Mouse (Mus musculus) embryonic facial prominence, embryonic 14.5 days (tissue): ENCODE data around the gene Sh3d19. TPM values are rescaled to one million over a fixed set of nuclear protein-coding genes. Genes with fewer than 3 reads are reported as not detected.
"Not testable (repeated sequence)": the region's sequence is repeated elsewhere in the genome, so short reads cannot be mapped to it uniquely, and the experiment has no call there.

Source experiments
- ATAC-seq: fragments of 200-750 bp; cut with Nextera tagmentation; 2 replicates; pipeline ENCODE4 v1.8.0; 2017; ENCODE audit warnings: low read depth, moderate number of reproducible peaks, moderate TSS enrichment
- DNase-seq: peaks from one replicate; pipeline ENCODE4 v3.0.0-alpha.2; 2015; ENCODE audit warnings: low spot score
- H3K27ac ChIP-seq: fragments of 300-500 bp; sonication (generic); replicated peaks from 2 replicates; pipeline ENCODE4 v1.5.1; 2014; ENCODE audit warnings: low read depth, mild to moderate bottlenecking, low read length, moderate library complexity
- H3K27me3 ChIP-seq: fragments of 300-500 bp; sonication (generic); replicated peaks from 2 replicates; pipeline ENCODE4 v1.6.1; 2014; ENCODE audit warnings: low read length; ENCODE audit not compliant: control insufficient read depth, insufficient read depth
- H3K36me3 ChIP-seq: fragments of 300-500 bp; sonication (generic); 2 replicates; pipeline ENCODE4 v1.6.1; 2014; ENCODE audit warnings: low read length, mixed read lengths; ENCODE audit not compliant: control insufficient read depth, insufficient read depth
- H3K4me1 ChIP-seq: fragments of 300-500 bp; sonication (generic); 2 replicates; pipeline ENCODE4 v1.6.1; 2014; ENCODE audit warnings: antibody characterized with exemption, low read length; ENCODE audit not compliant: control insufficient read depth, insufficient read depth
- H3K4me2 ChIP-seq: fragments of 300-500 bp; sonication (generic); 2 replicates; pipeline ENCODE4 v1.6.1; 2014; ENCODE audit warnings: low read depth, mild to moderate bottlenecking, low read length, moderate library complexity, mixed read lengths
- H3K4me3 ChIP-seq: fragments of 300-500 bp; sonication (generic); 2 replicates; pipeline ENCODE4 v1.5.1; 2014; ENCODE audit warnings: low read depth, mild to moderate bottlenecking, low read length
- H3K9ac ChIP-seq: fragments of 300-500 bp; sonication (generic); 2 replicates; pipeline ENCODE4 v1.6.1; 2014; ENCODE audit warnings: low read depth, mild to moderate bottlenecking, low read length, moderate library complexity, mixed read lengths
- H3K9me3 ChIP-seq: fragments of 300-500 bp; sonication (generic); 2 replicates; pipeline ENCODE4 v1.6.1; 2016; ENCODE audit warnings: low read length; ENCODE audit not compliant: control insufficient read depth
- WGBS: fragments of 180-500 bp; shearing (Covaris S2); extraction: QIAGEN DNeasy Blood & Tissue Kit; methylation state at CpG from one replicate; pipeline ENCODE4 v1.1.7; 2014; 5-methylcytosine and 5-hydroxymethylcytosine counted together
- polyA plus RNA-seq: library from polyadenylated mRNA; unstranded; fragments of >200 nt; fragmentation: Nextera tagmentation; extraction: Ambion mirVana; gene quantifications from 2 replicates; pipeline ENCODE4 v1.2.1, GENCODE M21; 2014

Sh3d19 gene
- polyA plus RNA-seq, 1 experiment from 2014 or later: 30.9 TPM

DNA sequence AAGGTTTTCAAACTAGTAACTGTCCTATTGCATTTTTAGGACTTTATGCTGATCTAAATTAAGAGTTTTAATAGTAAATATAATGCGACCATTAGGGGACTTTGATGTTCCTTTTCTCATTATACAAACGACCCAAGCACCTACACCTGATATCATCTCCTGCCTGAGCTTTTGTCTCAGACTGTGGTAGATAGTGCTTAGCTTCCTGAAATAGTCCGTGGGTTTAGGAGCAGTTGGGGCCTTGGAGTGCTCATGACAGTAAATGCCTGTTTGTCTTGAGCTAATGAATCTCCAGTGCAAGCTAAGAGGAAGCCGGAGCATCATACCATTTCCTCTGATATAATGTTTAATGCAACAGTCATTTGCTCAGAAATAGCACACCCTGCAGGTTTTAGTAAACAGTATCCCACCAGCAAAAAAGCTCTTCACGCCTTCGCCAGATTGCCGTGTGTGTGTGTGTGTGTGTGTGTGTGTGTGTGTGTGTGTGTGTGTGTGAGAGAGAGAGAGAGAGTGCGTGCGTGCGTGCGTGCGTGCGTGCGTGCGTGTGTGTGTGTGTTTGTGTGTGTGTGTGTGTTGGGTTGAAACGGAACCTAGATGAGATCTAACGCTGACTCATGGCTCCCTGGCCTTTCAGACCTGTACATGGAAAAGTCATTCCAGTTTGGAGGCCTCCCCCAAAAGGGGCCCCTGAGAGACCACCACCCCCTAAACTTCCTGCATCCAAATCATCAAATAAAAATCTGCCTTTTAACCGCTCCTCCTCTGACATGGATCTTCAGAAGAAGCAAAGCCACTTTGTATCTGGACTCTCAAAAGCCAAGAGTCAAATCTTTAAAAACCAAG lies 132.8 kb downstream of the Sh3d19 start:
- Histone ChIP-seq H3K9ac (no peak overlapping the region), H3K27ac (no peak overlapping the region), H3K27me3 (no peaks in the 10 kb centered on the region), H3K9me3 (no peaks in the 10 kb centered on the region), H3K4me2 (no peak overlapping the region), H3K36me3 (peaks cover 14% of the 10 kb centered on the region; the same call in 1 of the 2 replicates), H3K4me1 (no peaks in the 10 kb centered on the region), H3K4me3 (no peak overlapping the region)
- ATAC-seq (no peak), DNase-seq (no peak)
- 85% methylated on average over 18 of the region's 18 CpGs for WGBS

DNA sequence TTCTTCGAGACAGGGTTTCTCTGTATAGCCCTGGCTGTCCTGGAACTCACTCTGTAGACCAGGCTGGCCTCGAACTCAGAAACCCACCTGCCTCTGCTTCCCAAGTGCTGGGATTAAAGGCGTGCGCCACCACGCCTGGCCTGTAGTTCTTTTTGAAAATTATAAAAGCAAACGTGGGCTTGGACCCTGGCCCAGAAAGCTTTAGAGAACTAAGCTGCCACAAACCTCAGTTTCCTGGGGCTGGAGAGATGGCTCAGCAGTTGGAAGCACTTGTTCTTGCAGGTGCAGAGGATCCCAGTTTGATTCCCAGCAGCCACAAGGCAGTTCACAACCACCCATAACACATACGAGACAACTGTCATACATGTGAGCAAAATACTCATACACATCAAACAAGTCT lies 133.5 kb downstream of the Sh3d19 start:
- 0 out of 2 replicates have a peak, but pooled peaks cover 14% of the 10 kb centered on the region for H3K36me3 ChIP-seq
- DNase-seq, H3K4me3 ChIP-seq, H3K4me1 ChIP-seq, H3K27me3 ChIP-seq, ATAC-seq, H3K27ac ChIP-seq, H3K4me2 ChIP-seq, H3K9ac ChIP-seq, H3K9me3 ChIP-seq: not testable (repeated sequence)
- 85% methylated on average over 7 of the region's 7 CpGs for WGBS

DNA sequence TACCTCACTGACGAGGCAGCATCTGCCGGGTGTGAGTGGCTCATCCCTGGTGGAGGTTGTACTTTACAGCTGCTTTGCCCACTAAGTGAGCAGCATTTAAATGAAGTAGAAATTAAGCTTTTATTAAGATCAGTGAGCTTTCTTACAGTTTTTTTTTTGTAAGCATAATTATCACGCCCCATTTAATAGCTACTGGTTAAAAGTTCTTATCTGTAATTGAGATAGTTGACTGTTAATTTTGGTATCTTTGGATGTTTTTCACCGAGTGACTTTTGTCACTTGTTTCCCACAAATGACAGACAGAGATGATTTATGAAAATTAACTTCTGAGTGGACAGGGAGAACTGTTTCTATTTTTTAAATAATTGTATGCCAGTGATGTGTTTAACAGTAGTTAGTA lies 134.0 kb downstream of the Sh3d19 start:
- no peaks in the 10 kb centered on the region for H3K9me3 ChIP-seq
- 91% methylated on average over 4 of the region's 4 CpGs for WGBS
- no peak overlapping the region for H3K4me2 ChIP-seq
- H3K4me1 ChIP-seq: 0 out of 2 replicates have a peak, but pooled peaks cover 3% of the 10 kb centered on the region
- H3K27me3 ChIP-seq: no peaks in the 10 kb centered on the region
- H3K9ac ChIP-seq: no peak overlapping the region
- ATAC-seq (no peak), DNase-seq (no peak)
- H3K27ac ChIP-seq: no peak overlapping the region
- no peak overlapping the region for H3K4me3 ChIP-seq
- H3K36me3 ChIP-seq: 0 out of 2 replicates have a peak, but pooled peaks cover 14% of the 10 kb centered on the region

DNA sequence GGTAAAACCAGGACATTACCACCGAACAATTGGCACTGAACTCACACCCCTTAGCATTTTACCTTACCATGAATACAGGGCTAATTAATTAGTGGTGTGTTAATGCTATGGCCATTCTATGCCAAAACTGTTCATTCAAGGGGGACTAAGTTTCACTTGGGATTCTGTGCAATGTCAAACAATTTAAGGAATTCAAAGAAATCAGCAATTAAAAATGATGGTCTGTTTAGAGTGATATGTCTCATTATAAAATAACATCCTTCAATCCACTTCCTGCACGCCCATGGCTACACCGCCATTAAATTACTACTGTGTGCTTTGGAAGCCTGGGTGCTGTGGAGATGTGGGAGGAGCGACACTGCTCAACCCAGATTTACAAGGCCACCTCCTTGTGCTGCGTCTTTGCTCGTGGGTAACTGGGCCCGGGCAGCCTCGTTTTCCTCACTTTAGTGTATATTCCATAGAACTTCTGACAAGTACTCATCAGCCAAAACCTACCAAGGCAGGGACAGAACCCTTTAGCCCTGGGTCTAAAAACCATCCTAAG lies 135.2 kb downstream of the Sh3d19 start:
- H3K9me3 ChIP-seq: no peaks in the 10 kb centered on the region
- no peak for ATAC-seq

DNA sequence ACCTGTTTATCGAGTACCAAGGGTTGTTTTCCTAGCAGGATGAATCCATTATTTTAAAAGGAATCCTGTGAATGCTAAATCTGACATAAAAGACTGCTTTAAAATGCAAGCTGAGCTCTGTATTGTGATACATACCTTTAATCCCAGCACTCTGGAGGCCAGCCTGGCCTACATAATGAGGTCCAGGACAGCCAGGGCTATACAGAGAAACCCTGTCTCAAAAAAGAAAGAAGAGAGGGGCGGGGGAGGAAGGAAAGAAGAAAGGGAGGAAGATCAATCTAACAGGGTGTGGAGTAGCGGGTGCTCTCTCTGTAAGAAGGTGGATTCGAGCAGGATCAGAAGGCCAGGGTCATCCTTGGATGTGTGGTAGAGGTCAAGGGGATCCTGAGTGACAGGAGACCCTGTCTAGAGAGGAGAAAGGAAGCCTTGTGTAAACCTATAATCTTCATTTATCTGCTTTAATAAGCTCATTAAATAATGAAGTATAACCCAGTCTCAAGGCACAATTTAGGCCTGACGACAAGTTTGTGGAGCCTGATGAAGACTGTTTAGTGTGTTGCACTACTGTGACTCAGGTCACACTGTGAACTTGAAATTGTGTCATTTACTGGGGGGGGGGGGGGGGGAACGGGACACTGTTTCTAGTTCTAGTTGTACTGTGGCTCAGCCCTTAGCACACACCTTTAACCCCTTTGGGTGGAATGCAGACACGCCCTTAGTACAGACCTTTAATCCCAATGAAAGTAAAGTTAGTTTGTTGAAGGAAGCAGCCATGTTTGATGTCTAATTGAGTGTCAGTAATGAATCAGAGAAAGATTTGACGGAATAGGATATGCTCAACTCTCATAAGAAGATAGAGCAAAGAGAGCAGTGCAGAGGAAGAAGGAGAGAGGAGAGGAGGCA lies 137.0 kb downstream of the Sh3d19 start:
- no peak for ATAC-seq
- 73% methylated on average over 8 of the region's 8 CpGs for WGBS
- no peaks in the 10 kb centered on the region for H3K9me3 ChIP-seq
- no peak overlapping the region for H3K4me3 ChIP-seq
- no peak overlapping the region for H3K27ac ChIP-seq
- no peak overlapping the region for H3K9ac ChIP-seq
- H3K4me2 ChIP-seq: no peak overlapping the region
- no peak for DNase-seq
- H3K36me3 ChIP-seq: 0 out of 2 replicates have a peak, but pooled peaks cover 14% of the 10 kb centered on the region
- 0 out of 2 replicates have a peak, but pooled peaks cover 6% of the 10 kb centered on the region for H3K4me1 ChIP-seq
- no peaks in the 10 kb centered on the region for H3K27me3 ChIP-seq

More for the DNA sequence above, 135.2 kb downstream of the Sh3d19 start:
- Histone ChIP-seq H3K9ac (no peak overlapping the region), H3K4me1 (0 out of 2 replicates have a peak, but pooled peaks cover 6% of the 10 kb centered on the region), H3K27me3 (no peaks in the 10 kb centered on the region), H3K27ac (no peak overlapping the region), H3K36me3 (0 out of 2 replicates have a peak, but pooled peaks cover 14% of the 10 kb centered on the region), H3K4me2 (no peak overlapping the region), H3K4me3 (no peak overlapping the region)
- DNase-seq: no peak
- WGBS: 88% methylated on average over 8 of the region's 8 CpGs

DNA sequence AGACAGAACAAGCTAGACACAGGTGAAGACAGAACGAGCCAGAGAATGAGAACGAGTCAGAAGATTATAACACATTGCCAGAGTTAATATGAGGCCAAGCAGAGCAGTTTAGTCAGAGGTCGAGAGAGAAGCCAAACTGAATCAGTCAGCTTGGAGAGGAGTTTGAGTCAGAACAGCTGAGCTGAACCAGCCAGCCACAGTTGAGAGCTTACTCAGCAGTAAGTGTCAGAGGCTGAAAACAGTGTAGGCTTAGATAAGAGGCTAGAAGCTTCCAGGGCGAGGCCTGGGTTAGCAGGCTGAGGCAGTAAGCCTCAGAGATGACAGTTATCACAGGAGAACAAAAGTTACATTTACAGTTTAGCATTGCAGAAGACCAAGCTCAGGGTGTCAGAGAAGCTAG lies 137.7 kb downstream of the Sh3d19 start:
- H3K36me3 ChIP-seq: 0 out of 2 replicates have a peak, but pooled peaks cover 14% of the 10 kb centered on the region
- H3K4me2 ChIP-seq: no peak overlapping the region
- no peak overlapping the region for H3K9ac ChIP-seq
- no peak overlapping the region for H3K27ac ChIP-seq
- no peaks in the 10 kb centered on the region for H3K9me3 ChIP-seq
- H3K4me3 ChIP-seq: no peak overlapping the region
- WGBS: 79% methylated on average over 4 of the region's 4 CpGs
- no peak for ATAC-seq
- H3K27me3 ChIP-seq: no peaks in the 10 kb centered on the region
- DNase-seq: no peak
- 0 out of 2 replicates have a peak, but pooled peaks cover 6% of the 10 kb centered on the region for H3K4me1 ChIP-seq

DNA sequence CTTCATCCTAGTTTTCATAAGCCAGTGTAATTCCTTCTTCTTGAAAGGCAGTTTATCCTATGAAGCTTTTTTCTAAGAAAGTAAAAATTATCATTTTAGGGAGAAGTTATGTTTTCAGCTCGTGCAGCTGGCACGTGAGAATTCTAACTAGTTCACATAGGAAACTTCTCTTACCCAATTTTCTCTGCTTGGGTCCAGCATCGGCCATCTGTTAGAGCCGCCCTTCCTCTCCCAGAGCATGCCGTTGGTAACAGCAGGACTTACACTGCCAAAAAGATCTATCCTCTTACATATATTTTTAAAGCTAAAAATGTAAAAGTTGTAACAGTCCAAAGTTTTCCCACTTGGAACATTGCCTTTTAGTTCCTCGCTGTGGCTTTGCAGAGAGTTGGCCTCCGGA lies 138.2 kb downstream of the Sh3d19 start:
- H3K27ac ChIP-seq: no peak overlapping the region
- no peak overlapping the region for H3K4me3 ChIP-seq
- H3K4me1 ChIP-seq: 0 out of 2 replicates have a peak, but pooled peaks cover 6% of the 10 kb centered on the region
- DNase-seq: no peak
- no peak for ATAC-seq
- no peak overlapping the region for H3K9ac ChIP-seq
- 0 out of 2 replicates have a peak, but pooled peaks cover 10% of the 10 kb centered on the region for H3K36me3 ChIP-seq
- no peaks in the 10 kb centered on the region for H3K9me3 ChIP-seq
- WGBS: 75% methylated on average over 7 of the region's 7 CpGs
- H3K27me3 ChIP-seq: no peaks in the 10 kb centered on the region
- H3K4me2 ChIP-seq: no peak overlapping the region

DNA sequence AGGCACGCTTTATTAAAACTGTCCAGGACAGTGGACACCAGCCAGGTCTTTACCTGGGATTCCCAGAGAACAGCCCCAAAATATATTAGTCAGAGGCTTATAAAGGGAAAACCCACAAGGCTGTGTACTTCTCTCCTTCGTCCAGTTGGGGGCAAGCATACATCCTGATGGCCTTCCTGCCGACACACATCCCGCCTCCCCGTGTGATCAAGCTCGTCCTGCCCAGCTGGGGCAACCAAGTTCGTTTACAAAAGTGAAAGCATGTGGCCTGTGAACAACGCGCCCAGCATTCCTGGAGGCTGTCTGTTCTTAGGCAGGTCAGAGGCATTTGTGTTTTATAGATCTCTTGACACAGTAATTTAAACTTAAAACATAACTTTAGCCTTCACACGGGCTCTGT lies 139.2 kb downstream of the Sh3d19 start:
- DNase-seq (peak; percentile 79), ATAC-seq (peak; percentile 58)
- Histone ChIP-seq H3K36me3 (0 out of 2 replicates have a peak, but pooled peaks cover 4% of the 10 kb centered on the region), H3K4me3 (peak overlapping the region; percentile 11; the same call in 1 of the 2 replicates), H3K4me2 (peak overlapping the region; percentile 32; the same call in 1 of the 2 replicates), H3K27me3 (no peaks in the 10 kb centered on the region), H3K4me1 (peaks cover 11% of the 10 kb centered on the region; the same call in 1 of the 2 replicates), H3K27ac (no peak overlapping the region), H3K9ac (peak overlapping the region; percentile 46), H3K9me3 (no peaks in the 10 kb centered on the region)
- WGBS: 16% methylated on average over 10 of the region's 10 CpGs
